Mouse (Mus musculus) urinary bladder, postnatal 4 days (tissue): ENCODE results near the gene Prr23a1.
"Not testable (repeated sequence)": the region's sequence is repeated elsewhere in the genome, so short reads cannot be mapped to it uniquely, and the experiment has no call there.

Experiments
- DNase-seq, 2 experiments: peaks; one replicate each; pipeline ENCODE4 v3.0.0; 2021 to 2022; ENCODE audit warnings: low spot score in 2 of 2

Prr23a1 gene

GRCm38 (mm10) chr9:98842117-98842516, at the start of gene Prr23a1:
Gene Prr23a1 (plus strand): TSS chr9:98842503.
- DNase-seq, result no peak

DNA sequence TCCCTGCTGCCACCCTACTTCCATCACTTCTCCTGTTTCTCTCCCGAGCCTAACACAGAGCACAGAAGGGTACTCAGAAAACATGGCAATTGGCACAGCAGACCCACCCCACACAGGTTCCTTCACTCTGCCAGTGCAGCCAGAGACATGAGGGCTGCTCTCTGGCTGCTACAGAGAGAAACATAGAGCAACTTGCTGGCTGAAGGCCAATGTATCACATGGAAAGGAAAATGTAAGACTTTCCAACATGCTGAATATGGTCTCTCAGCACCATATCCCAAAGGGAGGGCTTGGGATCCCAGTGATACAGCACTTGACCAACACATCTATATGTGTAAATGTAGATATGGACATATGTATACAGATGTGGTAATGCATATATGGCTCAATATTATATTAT, 43.3 kb upstream of the Prr23a1 start:
- no peak for DNase-seq

- no peak for DNase-seq
These were observed 38.3 kb upstream of the Prr23a1 start for GRCm38 (mm10) chr9:98803971-98804370.

- no peak for DNase-seq
These were observed 36.8 kb upstream of the Prr23a1 start for GRCm38 (mm10) chr9:98805511-98805910.

DNA sequence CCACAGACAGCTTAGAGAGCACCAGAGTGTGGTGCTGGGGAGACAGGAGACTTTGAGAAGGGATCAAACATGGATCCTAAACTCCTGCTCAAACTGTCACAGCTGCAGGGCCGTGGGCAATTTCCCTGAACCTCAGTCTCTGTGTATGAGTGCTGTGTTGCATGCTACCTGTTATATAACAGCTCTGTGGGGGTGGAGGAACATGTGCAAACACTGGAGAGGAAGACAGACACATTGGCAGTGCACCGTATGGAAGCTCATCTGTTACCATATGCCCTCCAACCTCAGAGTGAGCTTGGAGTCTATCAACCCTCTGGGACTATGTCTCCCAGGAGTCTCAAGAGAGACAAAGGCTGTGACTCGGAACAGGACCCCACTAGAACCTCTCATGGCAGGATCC, 36.4 kb upstream of the Prr23a1 start:
- no peak for DNase-seq

DNA sequence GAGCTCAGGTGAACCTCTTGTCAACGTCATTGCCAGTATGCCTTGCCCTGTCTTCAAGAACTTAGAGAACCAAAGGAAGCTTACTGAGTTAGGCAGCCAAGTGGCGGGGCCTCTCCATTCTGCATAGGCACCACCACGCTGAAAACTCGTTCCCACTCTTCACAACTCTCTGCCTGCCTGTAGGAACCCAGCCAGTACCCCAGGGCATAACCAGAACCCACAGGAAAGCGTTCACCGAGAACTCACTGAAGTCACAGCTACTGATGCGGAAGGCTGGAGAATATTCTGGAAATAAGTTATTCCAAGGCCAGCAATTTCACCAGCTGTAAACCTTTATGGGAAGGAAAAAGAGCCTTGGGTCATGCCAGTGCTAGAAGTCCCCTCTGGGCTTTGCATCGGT, 34.7 kb upstream of the Prr23a1 start:
- DNase-seq, result no peak

DNA sequence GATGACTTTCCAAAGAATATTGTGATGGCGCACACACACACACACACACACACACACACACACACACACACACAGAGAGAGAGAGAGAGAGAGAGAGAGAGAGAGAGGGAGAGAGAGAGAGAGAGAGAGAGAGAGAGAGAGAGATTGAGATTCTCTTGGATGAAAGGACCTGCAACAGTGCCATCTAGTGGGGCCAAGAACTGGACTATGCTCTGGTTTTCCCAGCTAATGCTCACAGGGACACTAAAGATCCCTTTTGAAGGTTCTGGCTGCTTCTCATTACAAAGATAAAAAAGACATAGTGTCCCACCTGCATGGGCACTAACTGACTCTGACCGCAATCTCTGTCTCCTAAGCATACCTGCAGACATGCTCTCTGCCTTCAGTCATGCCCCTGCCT, 32.8 kb upstream of the Prr23a1 start:
- DNase-seq, result not testable (repeated sequence)

DNA sequence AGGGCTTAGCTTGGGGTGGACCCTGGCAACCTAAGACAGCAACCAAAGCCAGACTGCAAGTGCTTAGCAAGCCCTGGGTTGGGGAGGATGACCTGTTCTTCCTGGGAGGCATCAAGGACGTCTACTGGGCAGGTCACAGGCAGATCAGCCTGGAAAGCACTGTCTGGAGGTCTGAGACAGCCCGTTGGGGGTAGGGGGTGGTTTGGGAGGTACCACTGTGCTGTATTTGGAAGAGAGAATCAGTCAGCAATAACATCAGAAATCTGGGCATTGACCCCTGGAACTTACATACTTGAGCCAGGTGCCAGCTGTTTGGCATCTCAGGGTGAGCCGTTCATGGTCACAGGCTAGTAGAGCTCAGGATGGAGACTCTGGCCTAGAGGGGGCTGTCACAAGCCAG, 26.2 kb upstream of the Prr23a1 start:
- no peak for DNase-seq

DNA sequence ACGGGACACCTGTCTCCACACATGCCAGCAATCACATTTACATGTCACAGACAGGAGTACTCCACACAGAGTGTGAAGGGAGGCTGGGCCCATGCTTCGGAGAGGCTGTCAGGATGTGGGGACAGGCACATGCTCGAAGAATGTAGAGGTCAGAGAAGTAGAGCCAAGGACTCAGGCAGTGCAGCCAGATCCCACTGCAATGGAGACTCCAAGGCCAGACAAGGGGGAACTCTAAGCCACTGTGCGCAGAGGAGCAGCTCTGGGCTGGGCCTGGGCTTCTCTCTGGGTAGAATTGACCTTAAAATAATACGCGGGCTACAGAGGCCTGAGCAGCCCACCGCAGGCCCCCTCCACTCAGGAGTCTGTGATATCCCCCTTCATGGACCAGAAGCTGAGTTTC, 24.7 kb upstream of the Prr23a1 start:
- DNase-seq, result peak in 1 of 2 experiments; percentile 55

GRCm38 (mm10) chr9:98818971-98819370, 23.3 kb upstream of the Prr23a1 start:
- peak in 1 of 2 experiments; percentile 44 for DNase-seq

DNA sequence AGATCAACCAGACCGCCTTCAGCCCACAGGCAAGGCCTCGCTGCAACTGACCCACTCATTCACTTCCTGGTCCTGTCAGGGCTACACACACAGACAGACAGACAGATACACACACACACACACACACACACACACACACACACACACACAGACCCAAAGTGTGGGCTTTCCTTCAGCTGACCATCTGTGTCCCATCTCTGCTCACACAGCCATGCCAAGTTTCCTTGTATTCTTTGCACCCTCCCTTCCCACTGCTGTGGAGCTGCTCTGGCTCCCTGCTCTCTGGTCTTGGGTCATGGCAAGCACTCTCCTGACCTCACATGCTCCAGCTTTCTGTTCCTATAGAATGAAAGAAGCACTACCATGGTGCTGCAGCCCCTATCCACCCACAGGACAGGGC, 22.8 kb upstream of the Prr23a1 start:
- DNase-seq, result peak in 1 of 2 experiments; percentile 56

GRCm38 (mm10) chr9:98820461-98820860, 21.8 kb upstream of the Prr23a1 start:
- peak in 1 of 2 experiments; percentile 57 for DNase-seq

GRCm38 (mm10) chr9:98821067-98821466, 21.2 kb upstream of the Prr23a1 start:
- DNase-seq, result peak; percentile 13 to 51

DNA sequence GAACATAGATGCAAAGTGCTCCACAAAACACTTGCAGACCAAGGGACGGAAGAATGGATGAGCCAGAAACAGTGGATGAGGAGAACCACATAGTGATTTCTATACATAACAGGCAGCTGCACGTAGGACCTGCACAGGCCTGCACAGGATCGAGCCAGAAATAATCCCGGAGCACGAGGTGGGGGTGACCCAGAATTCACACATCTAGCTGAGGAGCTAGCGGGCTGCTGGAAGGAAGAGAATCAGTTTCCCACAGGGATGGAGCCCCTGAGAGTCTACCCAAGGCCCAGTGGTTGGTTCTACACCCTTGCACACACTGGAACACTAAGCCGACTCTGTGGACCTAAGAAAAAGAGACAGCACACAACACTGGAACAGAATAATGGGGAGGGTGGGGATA, 18.5 kb upstream of the Prr23a1 start:
- DNase-seq, result peak in 1 of 2 experiments; percentile 10

- DNase-seq, result no peak
These were observed 12.8 kb upstream of the Prr23a1 start for GRCm38 (mm10) chr9:98829508-98829907.

DNA sequence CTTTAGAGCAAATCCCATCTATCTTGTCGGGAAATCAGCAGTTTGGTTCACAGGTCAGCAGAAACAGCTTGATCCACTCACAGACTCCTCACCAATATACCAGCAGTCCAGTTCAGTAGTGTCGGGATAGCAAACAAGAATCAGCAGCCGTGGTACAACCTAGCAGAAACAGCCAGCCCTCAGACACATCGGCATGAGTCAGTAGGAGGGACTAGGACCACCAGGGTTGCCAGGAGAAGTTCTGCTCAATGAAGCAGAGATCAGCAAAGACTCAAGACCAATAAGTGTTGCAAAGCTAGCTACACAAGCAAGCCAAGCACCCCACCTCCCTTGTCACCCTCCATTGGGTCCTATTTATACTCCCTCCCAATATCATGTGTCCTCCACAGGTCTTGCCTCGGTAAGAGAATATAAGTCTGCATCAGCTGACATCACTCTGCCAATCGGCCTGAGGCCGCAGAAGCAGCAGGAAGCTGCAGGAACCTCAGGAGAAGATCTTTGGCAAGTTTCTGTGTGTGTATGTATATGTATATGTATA, 4.7 kb upstream of the Prr23a1 start:
- no peak for DNase-seq

GRCm38 (mm10) chr9:98856210-98856609, 13.9 kb downstream of the Prr23a1 start, which contains the start of gene Prr23a2:
Gene Prr23a2 (plus strand): TSS chr9:98856494.
- no peak for DNase-seq

- no peak for DNase-seq
These were observed 21.2 kb downstream of the Prr23a1 start for GRCm38 (mm10) chr9:98863463-98863862.

DNA sequence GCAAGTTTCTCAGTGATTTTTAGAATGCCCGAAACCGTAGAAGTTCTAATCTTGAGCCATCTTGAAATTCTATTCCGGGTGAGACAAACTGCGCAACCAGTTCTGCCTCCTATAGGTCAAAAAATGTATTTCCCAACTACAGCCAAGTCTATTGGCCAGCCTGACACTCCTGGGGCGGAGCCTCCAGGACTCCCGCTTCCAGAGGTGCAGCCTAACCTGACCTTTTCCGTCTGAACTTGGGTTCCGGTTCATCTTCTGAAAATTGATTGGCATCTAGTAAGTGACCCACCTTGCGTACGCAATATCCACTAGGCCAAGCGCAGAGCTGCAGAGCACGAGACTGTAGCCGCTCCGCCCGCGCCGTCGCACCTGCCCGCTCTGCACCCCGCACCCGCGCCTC, 22.3 kb downstream of the Prr23a1 start, which contains the start of gene Prr23a3:
TSS of gene Prr23a3 (plus strand) at position 197 of the 400 bp plus-strand sequence.
- DNase-seq, result no peak
